Mouse (Mus musculus) heart, postnatal 0 days (tissue): ENCODE measurements at regions not wholly inside any gene's neighbourhood (a gene's known extent, or its start where the extent isn't known, plus 50 kb on each side); places are given as distances from the start of the nearest gene placed in this dataset.

Experiments
- ATAC-seq: fragments of 200-750 bp; cut with Nextera tagmentation; 2 replicates; pipeline ENCODE4 v1.8.0; 2017; ENCODE audit warnings: low read depth, moderate number of reproducible peaks, moderate library complexity; ENCODE audit not compliant: insufficient read depth
- DNase-seq: peaks from one replicate; pipeline ENCODE4 v3.0.0-alpha.2; 2016; ENCODE audit warnings: low spot score
- H3K27ac ChIP-seq: fragments of 300-500 bp; sonication (generic); 2 replicates; pipeline ENCODE4 v1.5.1; 2014; ENCODE audit warnings: low read depth, mild to moderate bottlenecking
- H3K27me3 ChIP-seq: fragments of 300-500 bp; sonication (generic); 2 replicates; pipeline ENCODE4 v1.6.1; 2014; ENCODE audit warnings: low read length, mixed read lengths; ENCODE audit not compliant: control insufficient read depth, insufficient read depth
- H3K36me3 ChIP-seq: fragments of 300-500 bp; sonication (generic); replicated peaks from 2 replicates; pipeline ENCODE4 v1.6.1; 2014; ENCODE audit warnings: low read length, mixed read lengths; ENCODE audit not compliant: control insufficient read depth, insufficient read depth
- H3K4me1 ChIP-seq: fragments of 300-500 bp; sonication (generic); 2 replicates; pipeline ENCODE4 v1.6.1; 2014; ENCODE audit warnings: antibody characterized with exemption; ENCODE audit not compliant: control insufficient read depth, insufficient read depth
- H3K4me2 ChIP-seq: fragments of 300-500 bp; sonication (generic); 2 replicates; pipeline ENCODE4 v1.6.1; 2014; ENCODE audit warnings: low read depth, mild to moderate bottlenecking, low read length, moderate library complexity
- H3K4me3 ChIP-seq: fragments of 300-500 bp; sonication (generic); 2 replicates; pipeline ENCODE4 v1.5.1; 2014; ENCODE audit warnings: low read depth, low read length
- H3K9ac ChIP-seq: fragments of 300-500 bp; sonication (generic); replicated peaks from 2 replicates; pipeline ENCODE4 v1.6.1; 2014; ENCODE audit warnings: low read depth, low read length, mixed read lengths
- H3K9me3 ChIP-seq: fragments of 300-500 bp; sonication (generic); replicated peaks from 2 replicates; pipeline ENCODE4 v1.6.1; 2016; ENCODE audit warnings: low read length; ENCODE audit not compliant: control insufficient read depth
- CTCF ChIP-seq: IDR thresholded peaks from 2 replicates; pipeline ENCODE4 v1.5.1; 2016; ENCODE audit warnings: antibody characterized with exemption, control low read depth, low read depth
- EP300 ChIP-seq: IDR thresholded peaks from 2 replicates; pipeline ENCODE4 v1.6.1; 2016; ENCODE audit warnings: antibody characterized with exemption, low read depth
- WGBS: fragments of 180-500 bp; shearing (Covaris S2); extraction: QIAGEN DNeasy Blood & Tissue Kit; methylation state at CpG from one replicate; pipeline ENCODE4 v1.1.7; 2014; 5-methylcytosine and 5-hydroxymethylcytosine counted together

DNA sequence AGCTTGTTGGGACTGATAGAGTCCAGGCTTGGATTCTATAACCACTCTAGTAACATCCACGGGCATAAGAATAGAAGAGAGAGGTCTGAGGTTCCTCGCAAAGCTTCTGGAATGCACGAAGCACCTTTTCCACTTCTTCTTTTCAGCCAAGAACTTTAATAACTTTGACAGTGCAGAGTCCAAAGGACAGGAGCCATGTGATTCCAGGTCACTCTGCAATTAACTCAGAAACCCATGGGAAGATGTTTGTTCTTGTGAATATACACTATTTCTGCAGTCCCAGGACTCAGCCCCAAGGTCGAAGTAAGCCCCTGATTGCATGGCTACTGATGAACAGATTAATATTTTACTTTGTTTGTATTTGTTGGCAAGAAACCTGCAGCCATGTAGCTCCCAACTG lies 113.0 kb upstream of the Nxt1 start:
- peaks cover 10% of the 10 kb centered on the region; the same call in 1 of the 2 replicates for H3K4me1 ChIP-seq
- H3K4me2 ChIP-seq: no peak overlapping the region
- ATAC-seq: no peak
- no peaks in the 10 kb centered on the region for H3K27me3 ChIP-seq
- H3K27ac ChIP-seq: no peak overlapping the region
- WGBS: 66% methylated on average over 4 of the region's 4 CpGs
- H3K4me3 ChIP-seq: no peak overlapping the region
- no peaks in the 10 kb centered on the region for H3K9me3 ChIP-seq
- H3K36me3 ChIP-seq: no peaks in the 10 kb centered on the region
- DNase-seq: no peak
- no peak for TF ChIP-seq CTCF
- TF ChIP-seq EP300: no peak
- no peak overlapping the region for H3K9ac ChIP-seq

GRCm38 (mm10) chr2:148558365-148558764 lies 114.0 kb upstream of the Nxt1 start:
- no peak overlapping the region for H3K4me2 ChIP-seq
- ATAC-seq (no peak), DNase-seq (no peak)
- no peak overlapping the region for H3K9ac ChIP-seq
- H3K36me3 ChIP-seq: no peaks in the 10 kb centered on the region
- H3K9me3 ChIP-seq: no peaks in the 10 kb centered on the region
- peaks cover 10% of the 10 kb centered on the region; the same call in 1 of the 2 replicates for H3K4me1 ChIP-seq
- no peak for TF ChIP-seq EP300
- no peak for TF ChIP-seq CTCF
- H3K27ac ChIP-seq: no peak overlapping the region
- no peak overlapping the region for H3K4me3 ChIP-seq
- H3K27me3 ChIP-seq: no peaks in the 10 kb centered on the region

DNA sequence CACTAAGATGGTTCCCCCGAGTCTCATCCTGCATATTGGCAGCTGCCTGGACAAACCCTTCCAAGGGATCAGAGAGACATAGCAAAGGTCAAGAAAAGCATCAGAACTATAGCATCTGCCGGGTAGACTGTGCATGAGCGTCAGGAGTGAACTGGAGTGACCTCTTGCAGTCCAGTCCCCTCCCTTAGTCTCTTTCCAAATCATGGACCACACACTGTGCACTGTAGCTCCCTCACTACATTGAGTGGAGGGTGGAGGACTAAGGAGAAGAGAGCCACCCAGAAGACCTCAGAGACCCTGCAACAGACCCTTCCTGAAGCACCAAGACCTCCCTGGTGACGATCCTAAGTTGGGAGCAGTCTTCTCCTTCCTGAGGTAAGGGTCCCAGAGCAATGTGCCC lies 107.8 kb upstream of the Cd93 start:
- ATAC-seq: no peak
- TF ChIP-seq CTCF (no peak), EP300 (no peak)
- DNase-seq: no peak
- H3K36me3 ChIP-seq: no peaks in the 10 kb centered on the region
- H3K4me3 ChIP-seq: no peak overlapping the region
- no peak overlapping the region for H3K27ac ChIP-seq
- H3K4me1 ChIP-seq: no peaks in the 10 kb centered on the region
- no peak overlapping the region for H3K9ac ChIP-seq
- no peak overlapping the region for H3K4me2 ChIP-seq
- 68% methylated on average over 4 of the region's 4 CpGs for WGBS
- H3K9me3 ChIP-seq: no peaks in the 10 kb centered on the region
- no peaks in the 10 kb centered on the region for H3K27me3 ChIP-seq

DNA sequence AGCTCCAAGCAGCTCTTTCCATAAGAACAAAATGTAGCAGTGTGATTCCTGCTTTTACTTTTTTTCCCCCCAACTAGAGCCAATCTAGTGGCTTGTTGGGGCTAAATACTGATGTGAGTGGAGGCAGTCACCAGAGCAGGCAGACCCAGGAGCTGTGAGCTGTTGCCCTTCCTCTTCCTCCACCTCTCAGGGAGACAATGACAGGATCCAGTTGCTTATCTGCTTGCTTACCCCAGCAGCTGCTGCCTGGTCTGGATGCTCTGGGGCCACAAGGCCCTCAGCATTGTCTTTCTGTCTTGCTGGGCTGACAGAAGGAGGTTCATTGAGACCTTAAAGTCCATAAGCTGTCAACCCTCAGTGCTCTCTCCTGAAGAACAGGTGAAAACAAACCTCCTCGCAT lies 106.3 kb upstream of the Cd93 start:
- no peak for DNase-seq
- no peaks in the 10 kb centered on the region for H3K27me3 ChIP-seq
- H3K4me3 ChIP-seq: no peak overlapping the region
- no peaks in the 10 kb centered on the region for H3K4me1 ChIP-seq
- no peaks in the 10 kb centered on the region for H3K9me3 ChIP-seq
- TF ChIP-seq EP300: no peak
- TF ChIP-seq CTCF: no peak
- H3K9ac ChIP-seq: no peak overlapping the region
- 64% methylated on average over 1 of the region's 1 CpGs for WGBS
- H3K4me2 ChIP-seq: no peak overlapping the region
- no peaks in the 10 kb centered on the region for H3K36me3 ChIP-seq
- no peak overlapping the region for H3K27ac ChIP-seq
- no peak for ATAC-seq

DNA sequence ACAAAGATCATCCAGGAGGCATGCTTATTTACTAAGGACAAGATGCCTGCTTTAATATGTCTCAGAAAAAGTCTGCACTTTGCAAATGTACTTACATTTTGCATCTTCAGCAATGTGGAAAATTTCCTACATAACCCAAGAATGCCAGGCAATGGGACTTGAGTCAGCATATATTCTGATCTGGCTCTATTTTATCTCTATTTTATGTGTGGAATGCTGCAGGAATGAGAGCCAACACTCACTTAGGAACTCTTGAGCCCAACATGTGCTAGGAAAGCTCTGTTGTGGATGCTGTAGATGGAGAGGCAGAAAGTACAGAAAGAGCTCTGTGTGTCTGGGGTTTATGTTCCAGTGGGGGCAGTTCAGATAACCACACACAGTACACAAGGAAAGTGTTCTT lies 99.0 kb upstream of the Cd93 start:
- no peaks in the 10 kb centered on the region for H3K27me3 ChIP-seq
- DNase-seq (no peak), ATAC-seq (no peak)
- H3K36me3 ChIP-seq: no peaks in the 10 kb centered on the region
- H3K9ac ChIP-seq: no peak overlapping the region
- no peaks in the 10 kb centered on the region for H3K4me1 ChIP-seq
- H3K27ac ChIP-seq: no peak overlapping the region
- H3K4me3 ChIP-seq: no peak overlapping the region
- H3K4me2 ChIP-seq: no peak overlapping the region
- no peak for TF ChIP-seq EP300
- no peak for TF ChIP-seq CTCF
- no peaks in the 10 kb centered on the region for H3K9me3 ChIP-seq

DNA sequence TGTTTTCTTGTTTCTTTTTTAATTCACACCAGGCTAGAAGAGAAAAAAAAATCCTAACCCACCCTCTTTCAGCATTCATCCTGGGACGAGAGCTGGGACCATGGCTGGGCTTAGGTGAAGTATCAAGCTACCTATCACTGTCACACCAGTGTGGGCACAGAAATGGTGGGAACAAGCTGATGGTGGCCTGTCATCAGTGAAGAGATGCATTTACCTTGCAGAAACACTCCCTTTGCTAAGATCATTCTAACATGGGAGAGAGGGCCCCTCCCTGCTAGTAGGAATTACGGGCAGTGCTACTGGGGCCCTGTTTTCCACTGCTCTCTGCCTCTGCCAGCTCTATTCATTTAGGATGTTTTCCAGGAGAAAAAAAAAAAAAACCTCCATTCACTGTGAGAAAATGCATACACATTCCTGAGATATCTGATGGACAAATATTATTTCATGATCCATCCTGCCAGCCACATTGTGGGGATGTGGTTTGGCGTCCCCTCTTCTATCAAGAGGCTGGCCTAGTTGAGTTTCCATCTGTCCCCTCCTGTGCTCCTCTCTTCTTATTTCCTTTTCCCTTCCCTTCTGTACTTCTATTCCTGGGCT lies 94.6 kb upstream of the Cd93 start:
- ATAC-seq (no peak), DNase-seq (no peak)
- no peak overlapping the region for H3K4me2 ChIP-seq
- WGBS: 57% methylated on average over 3 of the region's 3 CpGs
- H3K4me1 ChIP-seq: no peaks in the 10 kb centered on the region
- no peaks in the 10 kb centered on the region for H3K9me3 ChIP-seq
- no peaks in the 10 kb centered on the region for H3K27me3 ChIP-seq
- no peak overlapping the region for H3K27ac ChIP-seq
- no peak overlapping the region for H3K9ac ChIP-seq
- no peak for TF ChIP-seq CTCF
- TF ChIP-seq EP300: no peak
- H3K36me3 ChIP-seq: no peaks in the 10 kb centered on the region
- no peak overlapping the region for H3K4me3 ChIP-seq
